Mouse (Mus musculus) midbrain, embryonic 13.5 days (tissue): ENCODE measurements around the gene Slc9a5. TPM values are rescaled to one million over a fixed set of nuclear protein-coding genes. Genes with fewer than 3 reads are reported as not detected.

Source experiments
- ATAC-seq: fragments of 200-750 bp; cut with Nextera tagmentation; 2 replicates; pipeline ENCODE4 v1.8.0; 2017; ENCODE audit warnings: mild to moderate bottlenecking, moderate TSS enrichment, moderate library complexity
- H3K27ac ChIP-seq: fragments of 300-500 bp; sonication (generic); 2 replicates; pipeline ENCODE4 v1.5.1; 2015; ENCODE audit warnings: inconsistent platforms, mild to moderate bottlenecking, moderate library complexity
- H3K27me3 ChIP-seq: fragments of 300-500 bp; sonication (generic); 2 replicates; pipeline ENCODE4 v1.6.1; 2015; ENCODE audit warnings: mild to moderate bottlenecking, inconsistent platforms
- H3K36me3 ChIP-seq: fragments of 300-500 bp; sonication (generic); 2 replicates; pipeline ENCODE4 v1.6.1; 2015; ENCODE audit warnings: mild to moderate bottlenecking, inconsistent platforms
- H3K4me1 ChIP-seq: fragments of 300-500 bp; sonication (generic); replicated peaks from 2 replicates; pipeline ENCODE4 v1.6.1; 2015; ENCODE audit warnings: inconsistent platforms
- H3K4me2 ChIP-seq: fragments of 300-500 bp; sonication (generic); replicated peaks from 2 replicates; pipeline ENCODE4 v1.6.1; 2015; ENCODE audit warnings: moderate library complexity, mild to moderate bottlenecking, inconsistent platforms
- H3K4me3 ChIP-seq: fragments of 300-500 bp; sonication (generic); replicated peaks from 2 replicates; pipeline ENCODE4 v1.5.1; 2015; ENCODE audit warnings: mild to moderate bottlenecking, inconsistent platforms
- H3K9ac ChIP-seq: fragments of 300-500 bp; sonication (generic); replicated peaks from 2 replicates; pipeline ENCODE4 v1.6.1; 2015; ENCODE audit warnings: mild to moderate bottlenecking, inconsistent platforms
- H3K9me3 ChIP-seq: fragments of 300-500 bp; sonication (generic); 2 replicates; pipeline ENCODE4 v1.6.1; 2016; ENCODE audit warnings: mild to moderate bottlenecking, inconsistent platforms
- WGBS: fragments of 180-500 bp; shearing (Covaris S2); methylation state at CpG from one replicate; pipeline ENCODE4 v1.1.7; 2015; 5-methylcytosine and 5-hydroxymethylcytosine counted together
- microRNA counts: library from miRNA; unstranded; fragments of <30 nt; microRNA quantifications from one replicate; lab custom pipeline; 2016
- microRNA-seq: library from miRNA; unstranded; fragments of <30 nt; microRNA quantifications from one replicate; pipeline ENCODE4, GENCODE M21; 2016
- polyA plus RNA-seq: library from polyadenylated mRNA; unstranded; fragments of >200 nt; fragmentation: Nextera tagmentation; extraction: Ambion mirVana; gene quantifications from 2 replicates; pipeline ENCODE4 v1.2.1, GENCODE M21; 2015

The Slc9a5 gene
- polyA plus RNA-seq, 1 experiment from 2014 or later: 5.6 TPM

DNA sequence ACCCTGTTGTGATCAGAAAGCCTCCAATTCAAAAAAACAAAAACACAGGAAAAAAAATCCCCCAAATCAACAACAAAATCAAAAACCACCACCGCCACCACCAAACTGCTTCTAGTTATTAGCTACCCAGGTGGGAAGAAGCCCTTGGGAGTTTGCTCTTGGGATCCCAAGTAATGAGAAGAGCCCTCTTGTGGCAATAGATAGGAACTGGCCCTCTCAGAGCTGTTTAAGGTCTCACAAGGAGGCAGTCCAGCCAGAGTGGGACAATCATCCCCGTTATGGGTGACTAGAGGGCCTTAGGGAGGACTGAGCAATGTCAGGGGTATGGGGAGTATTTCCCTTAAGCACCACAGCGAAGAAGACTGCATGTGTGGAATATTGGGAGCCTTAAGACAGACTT, 49.1 kb downstream of the Slc9a5 start:
- no peak for ATAC-seq

DNA sequence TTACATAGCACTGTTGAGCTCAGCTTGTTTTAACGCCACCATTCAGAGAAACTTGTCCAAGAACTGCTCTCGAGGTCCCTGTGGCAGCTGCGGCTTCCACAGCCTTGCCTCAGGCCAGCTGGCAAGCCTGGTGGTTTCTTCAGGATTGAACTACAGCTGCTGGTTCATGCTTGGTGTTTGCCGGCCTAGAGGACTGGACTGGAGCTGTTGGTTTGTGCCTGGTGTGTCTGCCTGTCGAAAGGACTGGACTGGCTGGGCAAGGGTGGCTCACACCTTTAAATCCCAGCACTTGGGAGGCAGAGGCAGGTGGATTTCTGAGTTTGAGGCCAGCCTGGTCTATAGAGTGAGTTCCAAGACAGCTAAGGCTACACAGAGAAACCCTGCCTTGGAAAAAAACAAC, 51.4 kb downstream of the Slc9a5 start:
- ATAC-seq: no peak
- Histone ChIP-seq H3K4me1 (peaks cover 10% of the 10 kb centered on the region; the same call in 1 of the 2 replicates), H3K27ac (no peak overlapping the region), H3K4me3 (no peak overlapping the region), H3K4me2 (no peak overlapping the region), H3K36me3 (no peaks in the 10 kb centered on the region), H3K9me3 (0 out of 2 replicates have a peak, but pooled peaks cover 4% of the 10 kb centered on the region), H3K27me3 (no peaks in the 10 kb centered on the region), H3K9ac (no peak overlapping the region)
- 90% methylated on average over 5 of the region's 5 CpGs for WGBS

More for the DNA sequence above, 49.1 kb downstream of the Slc9a5 start:
- Histone ChIP-seq H3K9ac (no peak overlapping the region), H3K9me3 (0 out of 2 replicates have a peak, but pooled peaks cover 4% of the 10 kb centered on the region), H3K4me3 (no peak overlapping the region), H3K4me2 (no peak overlapping the region), H3K27me3 (no peaks in the 10 kb centered on the region), H3K4me1 (peaks cover 10% of the 10 kb centered on the region; the same call in 1 of the 2 replicates), H3K27ac (no peak overlapping the region), H3K36me3 (no peaks in the 10 kb centered on the region)
- 41% methylated on average over 3 of the region's 3 CpGs for WGBS

DNA sequence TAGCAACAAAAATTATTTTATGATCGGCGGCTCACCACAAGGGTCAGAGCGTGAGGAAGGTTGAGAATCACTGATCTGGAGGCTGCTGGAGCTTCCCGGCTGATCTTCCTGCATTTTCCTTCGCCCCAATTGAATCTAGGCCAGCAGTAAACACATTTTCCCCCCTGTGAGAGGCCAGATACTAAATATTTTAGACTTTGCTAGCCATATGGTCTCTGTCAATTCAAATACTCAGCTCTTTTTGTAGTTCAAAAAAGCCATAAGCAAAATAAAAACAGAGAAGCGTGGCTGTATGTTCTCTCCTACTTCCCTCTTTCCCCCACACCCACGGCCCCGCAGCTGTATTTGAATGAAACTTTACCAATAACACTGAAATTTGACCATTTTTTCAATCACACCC, 54.8 kb downstream of the Slc9a5 start:
- ATAC-seq: no peak
- 92% methylated on average over 8 of the region's 8 CpGs for WGBS
- H3K9ac ChIP-seq: no peak overlapping the region
- no peak overlapping the region for H3K27ac ChIP-seq
- no peak overlapping the region for H3K4me2 ChIP-seq
- no peaks in the 10 kb centered on the region for H3K27me3 ChIP-seq
- H3K36me3 ChIP-seq: no peaks in the 10 kb centered on the region
- no peak overlapping the region for H3K4me3 ChIP-seq
- 0 out of 2 replicates have a peak, but pooled peaks cover 4% of the 10 kb centered on the region for H3K9me3 ChIP-seq
- H3K4me1 ChIP-seq: peaks cover 13% of the 10 kb centered on the region; the same call in 1 of the 2 replicates

DNA sequence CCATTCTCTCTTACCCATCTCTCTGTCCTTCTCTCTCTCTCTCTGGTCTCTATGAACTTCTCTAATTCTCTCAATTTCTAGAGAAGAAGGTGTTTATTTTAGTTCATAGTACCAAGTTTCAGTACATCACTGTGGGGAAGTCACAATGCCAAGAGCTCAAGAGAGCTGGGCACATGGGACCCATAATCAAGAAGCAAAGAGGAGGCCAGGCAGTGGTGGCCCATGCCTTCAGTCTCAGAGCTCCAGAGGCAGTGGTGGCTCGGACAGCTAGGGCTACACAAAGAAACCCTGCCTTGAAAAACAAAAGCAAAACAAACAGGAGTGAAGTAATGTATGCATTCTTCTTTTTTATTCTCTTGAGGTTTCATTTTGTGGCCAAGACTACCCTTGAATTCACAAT, 55.9 kb downstream of the Slc9a5 start:
- H3K4me3 ChIP-seq: no peak overlapping the region
- no peak for ATAC-seq
- H3K4me2 ChIP-seq: no peak overlapping the region
- H3K9me3 ChIP-seq: 0 out of 2 replicates have a peak, but pooled peaks cover 4% of the 10 kb centered on the region
- no peak overlapping the region for H3K27ac ChIP-seq
- no peaks in the 10 kb centered on the region for H3K36me3 ChIP-seq
- H3K27me3 ChIP-seq: no peaks in the 10 kb centered on the region
- WGBS: 50% methylated on average over 1 of the region's 1 CpGs
- H3K4me1 ChIP-seq: peaks cover 13% of the 10 kb centered on the region; the same call in 1 of the 2 replicates
- H3K9ac ChIP-seq: no peak overlapping the region

DNA sequence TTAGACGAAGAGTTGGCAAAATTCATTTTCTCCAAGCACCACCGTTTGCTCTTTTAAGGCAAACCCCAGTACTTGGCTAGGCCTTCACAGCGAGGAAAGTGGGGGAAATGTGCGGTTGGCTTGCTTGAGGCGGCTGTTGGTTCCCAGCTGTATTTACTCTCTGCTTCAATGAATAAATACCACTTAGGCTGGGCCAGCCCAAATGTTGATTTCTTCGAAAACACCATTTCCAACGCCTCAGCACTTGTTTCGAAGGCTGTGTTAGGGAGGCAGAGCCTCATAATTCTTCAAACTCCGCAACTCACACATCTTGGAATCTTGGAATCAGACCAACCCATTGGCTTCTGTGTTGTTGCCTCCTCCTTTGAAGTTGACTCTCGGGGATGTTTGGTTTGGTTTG, 57.8 kb downstream of the Slc9a5 start:
- Histone ChIP-seq H3K27ac (no peak overlapping the region), H3K4me2 (no peak overlapping the region), H3K27me3 (no peaks in the 10 kb centered on the region), H3K4me3 (no peak overlapping the region), H3K9ac (no peak overlapping the region), H3K9me3 (no peaks in the 10 kb centered on the region), H3K4me1 (peaks cover 6% of the 10 kb centered on the region; the same call in 1 of the 2 replicates), H3K36me3 (no peaks in the 10 kb centered on the region)
- WGBS: 78% methylated on average over 10 of the region's 10 CpGs
- no peak for ATAC-seq

DNA sequence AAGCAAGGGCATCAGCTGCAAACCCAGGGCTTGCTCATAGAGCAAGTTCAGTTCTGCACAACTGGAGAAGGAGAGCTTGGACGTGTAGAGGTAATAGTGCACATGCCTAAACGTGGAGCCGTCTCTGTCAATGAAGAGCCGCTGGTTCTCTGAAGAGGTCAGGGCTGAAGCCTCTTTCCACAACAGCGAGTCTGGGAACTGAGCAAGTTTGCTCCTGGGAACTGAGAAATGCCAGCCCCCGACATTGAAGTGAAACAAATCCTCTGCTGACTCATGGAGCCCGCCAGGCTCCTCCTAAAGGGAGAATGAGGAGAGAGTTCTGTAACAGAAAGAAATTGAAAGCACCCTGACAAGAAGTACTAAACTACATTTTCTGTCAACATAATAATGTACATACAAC, 59.7 kb downstream of the Slc9a5 start:
- peaks cover 7% of the 10 kb centered on the region; the same call in 1 of the 2 replicates for H3K27me3 ChIP-seq
- H3K9me3 ChIP-seq: no peaks in the 10 kb centered on the region
- no peaks in the 10 kb centered on the region for H3K36me3 ChIP-seq
- ATAC-seq: no peak
- H3K9ac ChIP-seq: no peak overlapping the region
- H3K4me2 ChIP-seq: no peak overlapping the region
- H3K4me3 ChIP-seq: no peak overlapping the region
- WGBS: 66% methylated on average over 7 of the region's 7 CpGs
- no peak overlapping the region for H3K27ac ChIP-seq
- peaks cover 5% of the 10 kb centered on the region for H3K4me1 ChIP-seq

DNA sequence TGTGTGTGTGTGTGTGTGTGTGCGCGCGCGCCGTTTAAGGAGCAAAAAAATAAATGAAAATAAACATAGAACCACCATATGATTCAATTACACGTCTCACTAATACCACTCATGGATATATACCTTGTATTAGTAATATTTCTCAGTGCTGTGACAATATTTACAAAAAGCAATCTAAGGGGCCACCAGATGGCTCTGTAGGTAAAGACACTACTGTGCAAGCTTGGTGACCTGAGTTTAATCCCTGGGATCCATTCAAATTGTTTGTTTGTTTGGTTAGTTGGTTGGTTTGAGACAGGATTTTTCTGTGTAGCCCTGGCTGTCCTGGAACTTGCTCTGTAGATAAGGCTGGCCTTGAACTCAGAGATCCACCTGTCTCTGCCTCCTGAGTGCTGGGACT, 61.3 kb downstream of the Slc9a5 start:
- 96% methylated on average over 6 of the region's 6 CpGs for WGBS
- no peaks in the 10 kb centered on the region for H3K9me3 ChIP-seq
- peaks cover 10% of the 10 kb centered on the region for H3K4me1 ChIP-seq
- H3K4me3 ChIP-seq: no peak overlapping the region
- H3K27me3 ChIP-seq: peaks cover 19% of the 10 kb centered on the region
- no peak overlapping the region for H3K9ac ChIP-seq
- H3K36me3 ChIP-seq: no peaks in the 10 kb centered on the region
- no peak overlapping the region for H3K4me2 ChIP-seq
- no peak for ATAC-seq
- H3K27ac ChIP-seq: no peak overlapping the region

DNA sequence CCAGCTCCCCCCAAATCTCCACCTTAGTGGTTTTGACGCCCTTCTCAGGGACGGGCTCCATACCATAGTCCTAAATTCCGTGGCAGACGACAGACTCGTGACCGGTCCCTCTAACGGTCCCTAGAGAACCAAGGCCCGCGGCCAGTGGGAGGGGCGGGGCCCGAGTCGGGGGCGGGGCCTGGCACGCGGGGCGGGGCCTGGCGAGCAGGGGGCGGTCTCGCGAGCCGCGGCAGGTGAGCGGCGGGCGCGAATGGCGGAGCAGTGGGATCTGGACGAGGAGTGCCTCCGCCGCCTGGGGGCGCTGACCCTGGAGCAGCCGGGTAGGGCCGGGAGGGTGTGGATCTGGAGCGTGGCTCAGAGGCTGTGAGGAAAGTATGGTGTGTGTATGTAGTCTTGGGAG, 64.7 kb downstream of the Slc9a5 start, which contains the start of the genes Kctd19 and Lrrc36:
TSS of gene Kctd19 (minus strand) at position 112 of the 400 bp plus-strand sequence.
TSS of gene Lrrc36 (plus strand) at position 181 of the 400 bp plus-strand sequence.
- Histone ChIP-seq H3K27me3 (peaks cover 19% of the 10 kb centered on the region), H3K9ac (no peak within 1 kb of the TSS), H3K4me2 (peak within 1 kb of the TSS; percentile 56), H3K27ac (no peak within 1 kb of the TSS), H3K36me3 (no peaks in the 10 kb centered on the region), H3K4me1 (peaks cover 7% of the 10 kb centered on the region), H3K9me3 (no peaks in the 10 kb centered on the region), H3K4me3 (peak within 1 kb of the TSS; percentile 36)
- WGBS: 4% methylated on average over 30 of the region's 34 CpGs
- peak; percentile 77 for ATAC-seq

DNA sequence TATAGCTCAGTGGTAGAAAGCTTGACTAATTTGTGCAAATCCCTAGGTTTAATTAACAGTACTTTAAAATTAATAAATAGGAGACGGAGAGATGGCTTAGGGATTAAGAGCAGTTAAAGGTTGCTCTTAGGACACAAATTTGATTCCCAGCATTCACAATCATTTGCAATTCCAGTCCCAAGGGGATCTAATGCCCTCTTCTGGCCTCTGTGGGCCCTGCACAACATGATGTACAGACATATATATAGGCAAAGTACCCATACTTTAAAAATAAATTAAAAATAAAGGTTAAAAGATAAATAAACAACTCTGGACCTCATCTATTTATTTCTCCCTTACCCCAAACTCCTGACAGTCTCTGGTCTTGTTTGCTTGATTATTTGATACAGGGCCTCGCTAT, 70.3 kb downstream of the Slc9a5 start:
- H3K4me1 ChIP-seq: no peaks in the 10 kb centered on the region
- no peak overlapping the region for H3K9ac ChIP-seq
- H3K9me3 ChIP-seq: no peaks in the 10 kb centered on the region
- no peak overlapping the region for H3K4me3 ChIP-seq
- no peak overlapping the region for H3K27ac ChIP-seq
- H3K36me3 ChIP-seq: no peaks in the 10 kb centered on the region
- peaks cover 6% of the 10 kb centered on the region for H3K27me3 ChIP-seq
- H3K4me2 ChIP-seq: no peak overlapping the region
- no peak for ATAC-seq
- 72% methylated on average over 2 of the region's 2 CpGs for WGBS

MicroRNA genes within 50 kb of the gene (microRNA counts, 519-probe panel; counts per million panel counts)
- microRNA mmu-miR-328 (lab: Ali Mortazavi, UCI): 3,207 counts per million, percentile 66 among the panel's probes with 10 or more counts

Small RNA genes within 50 kb of the gene (microRNA-seq; reads per million reads assigned to microRNA genes)
- not detected for gene Gm27320
- gene Mir328: 419 reads per million, percentile 68 among the genes with 10 or more reads in this experiment

Other genes with a start within 250 kb of the Slc9a5 start
- not detected in 2 replicates for gene Ces4a, start 217.0 kb upstream of the Slc9a5 start, polyA plus RNA-seq
- gene Cbfb, start 178.2 kb upstream of the Slc9a5 start, polyA plus RNA-seq: 23.2 and 25.3 TPM in 2 replicates
- 30.5 and 33.7 TPM in 2 replicates for gene D230025D16Rik, start 123.7 kb upstream of the Slc9a5 start, polyA plus RNA-seq
- gene B3gnt9, start 93.7 kb upstream of the Slc9a5 start, polyA plus RNA-seq: 3.6 and 4.2 TPM in 2 replicates
- 12.5 and 13.4 TPM in 2 replicates for gene Tradd, start 84.2 kb upstream of the Slc9a5 start, polyA plus RNA-seq
- 0.48 and 0.61 TPM in 2 replicates for gene Fbxl8, start 84.2 kb upstream of the Slc9a5 start, polyA plus RNA-seq
- 0.17 and 0.38 TPM in 2 replicates for gene Hsf4, start 79.0 kb upstream of the Slc9a5 start, polyA plus RNA-seq
- 3.1 and 4.3 TPM in 2 replicates for gene Nol3, start 72.7 kb upstream of the Slc9a5 start, polyA plus RNA-seq
- gene 4931428F04Rik, start 59.0 kb upstream of the Slc9a5 start, polyA plus RNA-seq: 106 and 107 TPM in 2 replicates
- gene Exoc3l, start 52.7 kb upstream of the Slc9a5 start, polyA plus RNA-seq: 10.4 and 11.7 TPM in 2 replicates
- gene E2f4, start 51.2 kb upstream of the Slc9a5 start, polyA plus RNA-seq: 51.1 and 57.5 TPM in 2 replicates
- 0.97 and 1.1 TPM in 2 replicates for gene Elmo3, start 43.2 kb upstream of the Slc9a5 start, polyA plus RNA-seq
- gene Lrrc29, start 22.6 kb upstream of the Slc9a5 start, polyA plus RNA-seq: 0.98 and 1.1 TPM in 2 replicates
- 121 TPM in 2 replicates for gene Tmem208, start 22.5 kb upstream of the Slc9a5 start, polyA plus RNA-seq
- 0.53 and 0.57 TPM in 2 replicates for gene Fhod1, start 890 bp upstream of the Slc9a5 start, polyA plus RNA-seq
- 0.93 and 1.5 TPM in 2 replicates for gene Plekhg4, start 24.4 kb downstream of the Slc9a5 start, polyA plus RNA-seq
- gene Kctd19, start 64.7 kb downstream of the Slc9a5 start, polyA plus RNA-seq: not detected in 2 replicates
- gene Lrrc36, start 64.7 kb downstream of the Slc9a5 start, polyA plus RNA-seq: 1.5 and 2.4 TPM in 2 replicates
- gene Tppp3, start 122.7 kb downstream of the Slc9a5 start, polyA plus RNA-seq: 93.1 and 111 TPM in 2 replicates
- gene Zdhhc1, start 148.1 kb downstream of the Slc9a5 start, polyA plus RNA-seq: 26.2 and 31.3 TPM in 2 replicates
- 11.6 and 16.9 TPM in 2 replicates for gene Hsd11b2, start 169.9 kb downstream of the Slc9a5 start, polyA plus RNA-seq
- gene Atp6v0d1, start 217.2 kb downstream of the Slc9a5 start, polyA plus RNA-seq: 177 and 182 TPM in 2 replicates